Mouse (Mus musculus) kidney, postnatal 10 days (tissue): ENCODE measurements at regions not wholly inside any gene's neighbourhood (a gene's known extent, or its start where the extent isn't known, plus 50 kb on each side); places are given as distances from the start of the nearest gene placed in this dataset.

Source experiments
- DNase-seq: peaks from one replicate; pipeline ENCODE4 v3.0.0; 2021; ENCODE audit warnings: mixed read lengths

- no peak for DNase-seq
Observed at GRCm38 (mm10) chr4:9081701-9082562, 843.1 kb upstream of the Car8 start.

DNA sequence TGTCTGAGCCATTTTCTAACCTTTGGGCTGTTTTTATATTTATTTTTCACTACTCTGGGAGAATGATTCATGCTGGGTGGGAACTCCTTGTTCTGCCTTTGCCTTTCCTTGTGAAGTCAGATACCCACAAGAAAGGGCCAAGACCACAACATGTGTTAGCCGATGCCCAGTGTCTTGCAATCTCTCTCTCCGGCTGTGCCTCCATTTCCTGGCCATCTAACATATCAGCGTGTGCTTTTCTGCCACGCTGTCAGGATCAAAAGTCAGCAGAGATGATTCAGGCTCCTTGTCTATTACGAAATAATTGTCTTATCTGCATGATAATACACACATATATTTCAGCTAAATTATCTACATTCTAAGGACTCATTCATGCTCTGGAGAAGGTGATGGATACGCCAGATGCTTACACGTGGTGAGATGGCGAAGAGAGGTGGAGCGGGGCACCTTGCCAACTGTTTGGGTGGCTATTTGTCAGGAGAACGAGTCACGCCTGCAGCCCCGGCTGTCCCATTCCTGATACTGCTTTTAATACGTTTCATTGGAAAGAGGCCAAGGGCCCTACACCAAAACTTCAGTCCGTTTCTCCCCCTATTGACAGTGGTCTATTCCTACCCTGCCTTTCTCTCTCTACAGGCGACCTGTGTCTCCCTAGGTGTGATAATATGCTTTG, 842.1 kb upstream of the Car8 start:
- DNase-seq = no peak

GRCm38 (mm10) chr4:9079828-9080245, 841.0 kb upstream of the Car8 start:
- DNase-seq = no peak

DNA sequence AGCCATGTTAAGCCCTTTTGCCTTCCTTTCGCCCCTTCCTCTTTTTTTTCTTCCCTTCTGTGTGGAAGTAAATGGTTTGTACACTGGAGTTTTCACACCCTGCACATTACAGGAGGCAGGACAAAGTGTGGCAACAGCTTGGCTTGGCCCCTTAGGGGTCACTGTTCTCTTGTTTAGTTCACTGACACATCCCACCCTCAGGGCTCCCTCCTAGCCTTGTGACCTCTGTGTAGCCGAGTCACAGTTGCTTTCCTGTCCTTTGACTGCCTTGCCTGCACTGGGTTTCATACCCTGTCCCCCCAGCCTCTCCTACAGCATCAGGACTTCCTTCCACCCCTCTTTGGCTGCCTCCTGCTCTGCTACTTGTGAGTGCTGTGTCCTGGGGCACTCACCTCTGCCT, 835.6 kb upstream of the Car8 start:
- no peak for DNase-seq

DNA sequence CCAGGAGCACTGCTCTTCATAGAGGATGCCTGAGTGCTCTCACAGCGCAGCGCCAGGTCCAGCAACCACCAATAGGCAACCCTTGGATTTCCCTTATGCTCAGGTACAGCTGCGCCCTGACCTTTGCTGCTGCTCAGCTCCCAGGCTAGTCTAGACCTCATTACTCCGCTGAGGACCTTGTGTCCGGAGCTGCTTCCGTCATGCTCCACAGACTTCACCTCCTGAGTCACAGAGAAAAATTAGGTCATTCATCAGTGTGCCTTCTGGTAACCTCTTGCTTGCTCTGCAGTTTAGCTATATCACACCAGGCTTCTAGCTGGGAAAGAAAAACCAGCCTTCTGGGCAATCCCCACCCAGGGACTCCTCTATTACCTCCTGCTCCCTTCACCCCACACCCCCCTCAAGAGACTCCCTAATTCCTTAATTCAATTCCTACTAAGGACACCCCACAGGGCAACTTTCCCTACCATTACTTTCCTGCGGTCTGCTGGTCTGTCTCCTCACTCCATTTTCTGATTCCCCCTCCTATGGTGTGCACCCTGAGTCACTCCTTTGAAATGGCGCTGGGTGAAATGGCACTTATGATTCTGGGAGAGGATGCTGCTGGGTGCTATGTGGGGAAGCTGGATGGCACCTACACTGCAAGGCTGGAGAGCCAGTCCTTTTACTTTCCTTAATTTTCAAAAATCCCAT, 835.0 kb upstream of the Car8 start:
- peak; percentile 26 for DNase-seq

DNA sequence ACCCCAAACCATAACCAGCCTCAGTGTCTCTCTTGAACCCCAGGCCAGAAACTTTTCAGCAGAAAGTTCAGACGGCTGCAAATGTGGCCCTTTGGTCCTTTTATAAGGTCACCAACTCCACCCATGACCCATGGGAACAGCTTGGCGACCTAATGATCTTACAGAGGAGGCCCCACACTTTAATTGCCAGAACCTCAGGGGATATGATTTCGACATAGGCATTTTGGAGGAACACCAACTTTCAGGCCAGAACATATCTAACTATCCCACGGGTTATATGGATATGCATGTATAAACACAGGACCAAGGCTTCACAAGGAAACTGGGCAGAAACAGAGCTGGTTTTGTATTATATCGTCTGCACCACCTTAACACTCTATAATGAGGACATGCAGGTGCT, 833.5 kb upstream of the Car8 start:
- no peak for DNase-seq

- no peak for DNase-seq
Observed at GRCm38 (mm10) chr4:9067874-9068273, 829.0 kb upstream of the Car8 start.

GRCm38 (mm10) chr4:9065981-9066815, 827.4 kb upstream of the Car8 start:
- DNase-seq = no peak

- no peak for DNase-seq
Observed at GRCm38 (mm10) chr4:9061941-9062340, 823.1 kb upstream of the Car8 start.

GRCm38 (mm10) chr4:9060221-9060620, 821.4 kb upstream of the Car8 start:
- DNase-seq = no peak

- DNase-seq = no peak
Observed at GRCm38 (mm10) chr4:9057676-9058075, 818.8 kb upstream of the Car8 start.

GRCm38 (mm10) chr4:9057113-9057512, 818.3 kb upstream of the Car8 start:
- no peak for DNase-seq

DNA sequence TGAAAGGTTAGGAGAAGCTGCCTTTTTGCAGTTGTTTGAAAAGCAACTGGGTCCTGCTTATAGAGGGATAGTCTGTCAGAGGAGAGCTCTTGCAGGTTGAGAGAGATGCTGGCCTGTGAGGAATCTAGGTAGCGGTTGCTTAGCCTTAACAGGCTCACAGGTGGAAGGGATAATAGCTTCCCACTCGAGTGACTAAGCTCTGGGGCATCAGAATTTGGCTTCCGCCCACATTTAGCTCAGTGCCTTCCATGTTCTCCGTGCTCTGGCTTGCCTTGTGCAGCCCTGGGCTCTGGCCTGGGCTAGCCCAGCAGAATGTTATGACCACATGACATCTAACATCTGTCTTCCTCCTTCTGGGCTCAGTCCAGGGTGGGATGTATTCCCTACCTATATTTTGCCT, 817.0 kb upstream of the Car8 start:
- DNase-seq = no peak

- no peak for DNase-seq
Observed at GRCm38 (mm10) chr4:9055266-9055820, 816.5 kb upstream of the Car8 start.

DNA sequence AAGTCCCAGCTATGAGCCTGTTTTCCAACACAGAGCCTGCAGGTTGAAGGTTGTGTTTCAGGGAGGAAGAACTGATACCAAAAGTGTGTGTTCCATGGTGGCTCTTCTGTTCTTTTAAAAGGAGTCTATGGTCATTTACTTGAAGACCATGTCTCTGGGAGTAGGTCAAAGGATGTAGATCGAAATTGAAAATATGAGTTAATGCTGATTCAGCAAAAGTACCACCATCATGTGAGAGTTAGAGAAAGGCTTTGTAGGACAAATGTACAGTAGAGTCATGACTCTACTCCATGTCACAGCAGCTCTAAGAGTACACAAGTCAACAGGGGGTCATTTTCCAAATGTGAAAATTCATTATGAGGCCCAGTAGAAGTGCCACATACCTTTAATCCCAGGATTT, 810.0 kb upstream of the Car8 start:
- no peak for DNase-seq

DNA sequence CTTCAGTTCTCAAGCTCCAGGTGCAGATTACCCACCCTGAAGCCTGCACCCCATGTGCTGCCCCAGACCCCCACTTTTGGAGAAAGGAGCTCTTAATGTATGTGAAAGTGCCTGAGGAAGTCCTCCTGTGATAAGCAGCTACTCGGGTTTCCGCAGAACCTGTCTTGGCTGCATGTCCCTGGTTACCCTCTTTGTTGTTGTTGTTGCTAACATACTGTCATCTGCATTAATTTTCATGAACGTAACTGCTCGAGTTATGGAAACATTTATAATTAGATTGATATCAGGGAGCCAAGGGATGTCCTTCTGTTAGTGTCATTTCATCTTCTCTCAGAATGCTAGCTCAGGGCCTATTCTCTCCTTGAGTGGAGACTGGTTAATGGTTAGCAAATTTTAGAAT, 808.3 kb upstream of the Car8 start:
- DNase-seq = no peak

GRCm38 (mm10) chr4:9046436-9046835, 807.6 kb upstream of the Car8 start:
- no peak for DNase-seq

DNA sequence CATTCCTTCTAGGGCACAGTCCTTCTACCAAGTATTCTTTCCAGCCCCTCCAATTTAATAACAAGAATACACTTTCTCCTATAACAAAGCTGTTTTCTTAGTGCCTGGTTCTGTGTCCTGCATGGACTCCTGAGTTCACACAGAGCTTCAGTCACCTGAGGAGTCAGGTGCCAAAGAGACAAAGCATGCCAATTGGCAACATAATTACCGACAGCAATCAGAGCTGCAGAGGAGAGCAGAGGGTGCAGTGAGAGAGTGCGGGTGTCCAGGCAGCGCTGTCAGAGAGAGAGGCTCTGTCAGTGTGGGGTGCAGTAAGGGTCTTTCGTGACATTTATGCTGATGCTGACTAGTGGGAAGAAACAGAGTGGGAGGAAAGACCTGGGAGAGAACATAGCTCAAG, 807.2 kb upstream of the Car8 start:
- DNase-seq = no peak

DNA sequence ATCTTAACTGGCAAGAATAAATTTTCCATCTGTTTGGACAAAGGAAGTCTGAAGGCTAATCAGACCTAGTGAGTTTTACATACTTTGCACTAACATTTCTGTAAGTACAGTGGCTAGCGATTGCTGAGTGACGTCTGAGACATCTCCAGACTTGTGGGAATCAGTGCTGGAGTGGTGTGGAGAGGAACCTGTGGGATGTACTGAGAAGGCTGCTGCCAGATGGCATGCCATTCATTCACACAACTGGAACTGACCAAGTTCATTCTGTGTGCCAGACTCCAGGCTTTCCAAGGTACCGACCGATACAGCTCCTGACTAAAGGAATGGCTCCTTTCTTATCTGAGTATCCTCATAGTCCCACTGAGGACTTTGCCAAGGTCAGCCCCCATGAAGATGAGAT, 797.2 kb upstream of the Car8 start:
- DNase-seq = no peak

- no peak for DNase-seq
Observed at GRCm38 (mm10) chr4:9035350-9035749, 796.5 kb upstream of the Car8 start.

DNA sequence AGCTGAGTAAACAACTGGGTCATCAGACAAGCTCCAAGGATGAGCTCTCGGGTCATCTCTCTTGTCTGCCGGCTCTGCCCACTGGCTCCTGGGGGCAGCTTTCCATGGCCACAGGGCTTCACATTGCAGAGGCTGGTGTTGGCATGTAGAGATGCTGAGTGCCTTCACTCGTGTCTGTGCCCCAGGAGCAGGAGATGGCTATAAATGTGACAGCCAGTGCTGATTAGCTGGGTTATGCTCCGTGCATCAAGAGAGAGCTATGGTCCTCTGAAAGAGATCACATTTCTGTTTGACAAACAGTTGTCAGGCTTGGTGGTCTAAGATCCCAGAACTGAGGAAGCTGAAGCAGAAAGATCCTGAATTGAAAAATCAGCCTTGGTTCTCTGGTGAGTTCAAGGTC, 795.4 kb upstream of the Car8 start:
- no peak for DNase-seq

GRCm38 (mm10) chr4:9033106-9033642, 794.3 kb upstream of the Car8 start:
- no peak for DNase-seq
